Mouse (Mus musculus): ENCODE results near the gene Ccdc78. TPM values are rescaled to one million over a fixed set of nuclear protein-coding genes. Genes with fewer than 3 reads are reported as not detected.
"Not testable (repeated sequence)": the region's sequence is repeated elsewhere in the genome, so short reads cannot be mapped to it uniquely, and the experiment has no call there.

The Ccdc78 gene
- polyA plus RNA-seq (2015; fragmentation: Nextera tagmentation; extraction: Ambion mirVana) = 0.09 and 0.18 TPM in 2 replicates

- no peak for TF ChIP-seq CTCF (IDR thresholded peaks at IDR 0.05; ENCODE audit: low read depth)
- H3K27ac ChIP-seq (ENCODE audit: low read depth, low read length) = no peak within 1 kb of the TSS
- H3K4me1 ChIP-seq (replicated peaks; ENCODE audit: control insufficient read depth, insufficient read depth, low read length) = peaks cover 6% of the 10 kb centered on the region; the same call in 1 of the 2 replicates
- 76% methylated on average over 3 of the region's 3 CpGs for WGBS
- peak within 1 kb of the TSS; percentile 65 for H3K4me3 ChIP-seq (ENCODE audit: low read depth, low read length)
- peaks cover 38% of the 10 kb centered on the region; the same call in 1 of the 2 replicates for H3K36me3 ChIP-seq (ENCODE audit: control insufficient read depth, insufficient read depth)
- ATAC-seq = no peak
- H3K27me3 ChIP-seq (replicated peaks; ENCODE audit: control insufficient read depth, insufficient read depth, low read length) = no peaks in the 10 kb centered on the region
- H3K9me3 ChIP-seq (ENCODE audit: control insufficient read depth) = no peaks in the 10 kb centered on the region
- H3K9ac ChIP-seq (ENCODE audit: low read depth, low read length) = peak within 1 kb of the TSS; percentile 55; the same call in 1 of the 2 replicates
- H3K4me2 ChIP-seq (replicated peaks; ENCODE audit: low read depth) = peak within 1 kb of the TSS; percentile 88
Measured at GRCm38 (mm10) chr17:25786280-25786679, at the start of gene Ccdc78. Gene Ccdc78, plus strand, starts transcription at chr17:25786580.

GRCm38 (mm10) chr17:25738861-25739260, 47.5 kb upstream of the Ccdc78 start:
- no peak for TF ChIP-seq CTCF (IDR thresholded peaks at IDR 0.05; ENCODE audit: low read depth)
- Histone ChIP-seq H3K9me3 (ENCODE audit: control insufficient read depth) (no peaks in the 10 kb centered on the region), H3K36me3 (ENCODE audit: control insufficient read depth, insufficient read depth) (no peaks in the 10 kb centered on the region), H3K27me3 (replicated peaks; ENCODE audit: control insufficient read depth, insufficient read depth, low read length) (no peaks in the 10 kb centered on the region), H3K4me3 (ENCODE audit: low read depth, low read length) (no peak overlapping the region), H3K27ac (ENCODE audit: low read depth, low read length) (no peak overlapping the region), H3K4me1 (replicated peaks; ENCODE audit: control insufficient read depth, insufficient read depth, low read length) (no peaks in the 10 kb centered on the region), H3K4me2 (replicated peaks; ENCODE audit: low read depth) (no peak overlapping the region), H3K9ac (ENCODE audit: low read depth, low read length) (no peak overlapping the region)
- ATAC-seq = no peak
- 85% methylated on average over 7 of the region's 7 CpGs for WGBS

- 77% methylated on average over 12 of the region's 12 CpGs for WGBS
- H3K9me3 ChIP-seq (ENCODE audit: control insufficient read depth); H3K27me3 ChIP-seq (replicated peaks; ENCODE audit: control insufficient read depth, insufficient read depth, low read length); H3K4me3 ChIP-seq (ENCODE audit: low read depth, low read length); H3K4me2 ChIP-seq (replicated peaks; ENCODE audit: low read depth); H3K36me3 ChIP-seq (ENCODE audit: control insufficient read depth, insufficient read depth); H3K9ac ChIP-seq (ENCODE audit: low read depth, low read length); H3K27ac ChIP-seq (ENCODE audit: low read depth, low read length); ATAC-seq; H3K4me1 ChIP-seq (replicated peaks; ENCODE audit: control insufficient read depth, insufficient read depth, low read length): not testable (repeated sequence)
Measured at GRCm38 (mm10) chr17:25741471-25741870, 44.9 kb upstream of the Ccdc78 start.

GRCm38 (mm10) chr17:25743831-25744230, 42.5 kb upstream of the Ccdc78 start:
- Histone ChIP-seq H3K4me2 (replicated peaks; ENCODE audit: low read depth) (no peak overlapping the region), H3K27me3 (replicated peaks; ENCODE audit: control insufficient read depth, insufficient read depth, low read length) (no peaks in the 10 kb centered on the region), H3K27ac (ENCODE audit: low read depth, low read length) (no peak overlapping the region), H3K4me1 (replicated peaks; ENCODE audit: control insufficient read depth, insufficient read depth, low read length) (no peaks in the 10 kb centered on the region), H3K36me3 (ENCODE audit: control insufficient read depth, insufficient read depth) (no peaks in the 10 kb centered on the region), H3K9me3 (ENCODE audit: control insufficient read depth) (no peaks in the 10 kb centered on the region), H3K9ac (ENCODE audit: low read depth, low read length) (no peak overlapping the region), H3K4me3 (ENCODE audit: low read depth, low read length) (no peak overlapping the region)
- ATAC-seq = no peak
- WGBS = 87% methylated on average over 9 of the region's 9 CpGs
- TF ChIP-seq CTCF (IDR thresholded peaks at IDR 0.05; ENCODE audit: low read depth) = no peak

- Histone ChIP-seq H3K27ac (ENCODE audit: low read depth, low read length) (no peak overlapping the region), H3K9me3 (ENCODE audit: control insufficient read depth) (no peaks in the 10 kb centered on the region), H3K4me1 (replicated peaks; ENCODE audit: control insufficient read depth, insufficient read depth, low read length) (no peaks in the 10 kb centered on the region), H3K27me3 (replicated peaks; ENCODE audit: control insufficient read depth, insufficient read depth, low read length) (no peaks in the 10 kb centered on the region), H3K9ac (ENCODE audit: low read depth, low read length) (no peak overlapping the region), H3K36me3 (ENCODE audit: control insufficient read depth, insufficient read depth) (no peaks in the 10 kb centered on the region), H3K4me3 (ENCODE audit: low read depth, low read length) (no peak overlapping the region), H3K4me2 (replicated peaks; ENCODE audit: low read depth) (no peak overlapping the region)
- ATAC-seq = no peak
- 70% methylated on average over 10 of the region's 10 CpGs for WGBS
- no peak for TF ChIP-seq CTCF (IDR thresholded peaks at IDR 0.05; ENCODE audit: low read depth)
Measured at GRCm38 (mm10) chr17:25744311-25744710, 42.1 kb upstream of the Ccdc78 start.

GRCm38 (mm10) chr17:25748238-25748637, 38.1 kb upstream of the Ccdc78 start:
- H3K4me3 ChIP-seq (ENCODE audit: low read depth, low read length) = no peak overlapping the region
- no peaks in the 10 kb centered on the region for H3K9me3 ChIP-seq (ENCODE audit: control insufficient read depth)
- no peak overlapping the region for H3K4me2 ChIP-seq (replicated peaks; ENCODE audit: low read depth)
- no peaks in the 10 kb centered on the region for H3K36me3 ChIP-seq (ENCODE audit: control insufficient read depth, insufficient read depth)
- TF ChIP-seq CTCF (IDR thresholded peaks at IDR 0.05; ENCODE audit: low read depth) = no peak
- no peak overlapping the region for H3K27ac ChIP-seq (ENCODE audit: low read depth, low read length)
- no peaks in the 10 kb centered on the region for H3K27me3 ChIP-seq (replicated peaks; ENCODE audit: control insufficient read depth, insufficient read depth, low read length)
- WGBS = 92% methylated on average over 4 of the region's 4 CpGs
- no peak for ATAC-seq
- H3K4me1 ChIP-seq (replicated peaks; ENCODE audit: control insufficient read depth, insufficient read depth, low read length) = no peaks in the 10 kb centered on the region
- H3K9ac ChIP-seq (ENCODE audit: low read depth, low read length) = no peak overlapping the region

GRCm38 (mm10) chr17:25749314-25749713, 37.1 kb upstream of the Ccdc78 start:
- Histone ChIP-seq H3K4me2 (replicated peaks; ENCODE audit: low read depth) (no peak overlapping the region), H3K4me1 (replicated peaks; ENCODE audit: control insufficient read depth, insufficient read depth, low read length) (no peaks in the 10 kb centered on the region), H3K9ac (ENCODE audit: low read depth, low read length) (no peak overlapping the region), H3K4me3 (ENCODE audit: low read depth, low read length) (no peak overlapping the region), H3K27me3 (replicated peaks; ENCODE audit: control insufficient read depth, insufficient read depth, low read length) (no peaks in the 10 kb centered on the region), H3K27ac (ENCODE audit: low read depth, low read length) (no peak overlapping the region), H3K9me3 (ENCODE audit: control insufficient read depth) (no peaks in the 10 kb centered on the region), H3K36me3 (ENCODE audit: control insufficient read depth, insufficient read depth) (no peaks in the 10 kb centered on the region)
- ATAC-seq = no peak
- 85% methylated on average over 6 of the region's 6 CpGs for whole genome bisulfite sequencing
- no peak for TF ChIP-seq CTCF (IDR thresholded peaks at IDR 0.05; ENCODE audit: low read depth)

Data from intestine, postnatal 0 days (tissue).